Mouse (Mus musculus) heart, embryonic 12.5 days (tissue): ENCODE results near the gene Casp6. TPM values are rescaled to one million over a fixed set of nuclear protein-coding genes. Genes with fewer than 3 reads are reported as not detected.

Source experiments
- ATAC-seq: fragments of 200-750 bp; cut with Nextera tagmentation; 2 replicates; pipeline ENCODE4 v1.8.0; 2017; ENCODE audit warnings: moderate TSS enrichment, moderate library complexity; ENCODE audit not compliant: insufficient number of reproducible peaks, low FRiP score
- H3K27ac ChIP-seq: fragments of 300-500 bp; sonication (generic); 2 replicates; pipeline ENCODE4 v1.5.1; 2016; ENCODE audit warnings: mild to moderate bottlenecking, moderate library complexity; ENCODE audit not compliant: poor library complexity, severe bottlenecking
- H3K27me3 ChIP-seq: fragments of 300-500 bp; sonication (generic); replicated peaks from 2 replicates; pipeline ENCODE4 v1.6.1; 2016; ENCODE audit warnings: mild to moderate bottlenecking, moderate library complexity
- H3K36me3 ChIP-seq: fragments of 300-500 bp; sonication (generic); 2 replicates; pipeline ENCODE4 v1.6.1; 2016; ENCODE audit warnings: mild to moderate bottlenecking, moderate library complexity
- H3K4me1 ChIP-seq: fragments of 300-500 bp; sonication (generic); replicated peaks from 2 replicates; pipeline ENCODE4 v1.6.1; 2016; ENCODE audit warnings: mild to moderate bottlenecking
- H3K4me2 ChIP-seq: fragments of 300-500 bp; sonication (generic); 2 replicates; pipeline ENCODE4 v1.6.1; 2016; ENCODE audit warnings: mild to moderate bottlenecking, moderate library complexity
- H3K4me3 ChIP-seq: fragments of 300-500 bp; sonication (generic); 2 replicates; pipeline ENCODE4 v1.5.1; 2016; ENCODE audit warnings: mild to moderate bottlenecking
- H3K9ac ChIP-seq: fragments of 300-500 bp; sonication (generic); 2 replicates; pipeline ENCODE4 v1.6.1; 2016; ENCODE audit warnings: mild to moderate bottlenecking, moderate library complexity
- H3K9me3 ChIP-seq: fragments of 300-500 bp; sonication (generic); replicated peaks from 2 replicates; pipeline ENCODE4 v1.6.1; 2016; ENCODE audit warnings: mild to moderate bottlenecking, moderate library complexity
- WGBS: fragments of 180-500 bp; shearing (Covaris S2); methylation state at CpG from one replicate; pipeline ENCODE4 v1.1.7; 2016; 5-methylcytosine and 5-hydroxymethylcytosine counted together
- polyA plus RNA-seq: library from polyadenylated mRNA; unstranded; fragments of >200 nt; fragmentation: Nextera tagmentation; extraction: Ambion mirVana; gene quantifications from 2 replicates; pipeline ENCODE4 v1.2.1, GENCODE M21; 2016

The Casp6 gene
- polyA plus RNA-seq, 1 experiment from 2014 or later: 74.8 TPM

DNA sequence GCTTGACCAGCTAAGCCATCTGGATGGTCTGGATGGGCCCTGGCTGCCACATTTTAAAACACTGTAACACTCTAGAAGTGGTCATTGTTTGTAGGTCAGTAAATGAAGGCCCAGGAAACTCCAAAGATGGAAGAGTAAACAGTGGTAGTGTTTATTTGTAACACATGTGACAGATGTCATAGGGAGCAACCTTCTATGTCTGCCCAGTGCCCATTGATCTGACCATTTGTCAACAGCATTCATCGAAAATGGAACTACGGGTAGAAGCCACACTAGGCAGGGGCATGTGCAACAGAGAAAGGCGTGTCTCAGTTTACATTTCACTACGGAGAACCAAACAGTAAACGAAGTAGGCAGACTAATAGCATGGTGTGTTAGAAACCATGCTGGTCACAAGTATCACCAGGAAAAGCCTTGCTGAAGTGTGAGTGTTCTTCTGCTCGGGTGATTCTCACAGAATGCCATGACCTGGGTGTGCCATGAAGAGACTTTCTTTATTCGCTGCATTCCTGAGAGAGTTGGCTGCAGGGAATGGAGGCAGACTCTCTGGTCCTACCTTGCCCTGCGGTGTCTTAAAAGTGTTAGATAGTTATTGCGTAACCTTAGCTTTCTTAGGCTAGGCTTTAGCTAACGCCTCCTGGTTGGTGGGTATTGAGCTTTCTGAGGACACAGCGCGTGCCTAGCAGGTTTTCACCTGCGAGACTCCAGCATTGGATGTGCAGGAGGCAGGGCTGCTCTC lies 13.3 kb upstream of the Casp6 start:
- Histone ChIP-seq H3K9ac (no peak overlapping the region), H3K36me3 (peaks cover 26% of the 10 kb centered on the region), H3K4me1 (peaks cover 11% of the 10 kb centered on the region), H3K27ac (no peak overlapping the region), H3K4me2 (no peak overlapping the region), H3K9me3 (no peaks in the 10 kb centered on the region), H3K27me3 (no peaks in the 10 kb centered on the region), H3K4me3 (no peak overlapping the region)
- no peak for ATAC-seq
- 85% methylated on average over 13 of the region's 13 CpGs for WGBS

- no peaks in the 10 kb centered on the region for H3K27me3 ChIP-seq
- 71% methylated on average over 5 of the region's 5 CpGs for WGBS
These were observed 9.2 kb upstream of the Casp6 start for GRCm38 (mm10) chr3:129892003-129892402.

DNA sequence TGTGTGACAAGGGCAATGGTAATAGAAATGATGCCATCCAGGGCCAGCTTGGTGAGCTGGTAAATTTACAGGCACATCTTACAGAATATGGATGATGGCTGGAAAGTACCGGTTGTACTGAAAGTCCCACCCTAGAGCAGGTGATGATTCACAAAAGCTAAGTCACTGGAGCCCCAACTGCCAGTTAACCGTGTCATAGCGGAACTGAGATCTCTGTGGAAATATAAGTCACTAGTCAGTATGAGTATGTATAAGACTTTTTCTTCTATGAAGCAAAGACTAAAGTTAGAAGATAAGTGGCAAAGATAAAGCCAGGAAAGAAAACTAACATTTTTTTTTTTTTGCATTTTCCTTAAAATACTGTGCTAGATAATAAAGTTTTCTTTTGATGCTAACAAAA lies 8.1 kb upstream of the Casp6 start:
- H3K27me3 ChIP-seq: no peaks in the 10 kb centered on the region

More at GRCm38 (mm10) chr3:129892003-129892402, 9.2 kb upstream of the Casp6 start:
- H3K9ac ChIP-seq: no peak overlapping the region
- no peaks in the 10 kb centered on the region for H3K9me3 ChIP-seq
- H3K4me2 ChIP-seq: no peak overlapping the region
- peaks cover 39% of the 10 kb centered on the region for H3K36me3 ChIP-seq
- ATAC-seq: no peak
- H3K4me3 ChIP-seq: no peak overlapping the region
- peaks cover 10% of the 10 kb centered on the region; the same call in 1 of the 2 replicates for H3K4me1 ChIP-seq
- H3K27ac ChIP-seq: no peak overlapping the region

DNA sequence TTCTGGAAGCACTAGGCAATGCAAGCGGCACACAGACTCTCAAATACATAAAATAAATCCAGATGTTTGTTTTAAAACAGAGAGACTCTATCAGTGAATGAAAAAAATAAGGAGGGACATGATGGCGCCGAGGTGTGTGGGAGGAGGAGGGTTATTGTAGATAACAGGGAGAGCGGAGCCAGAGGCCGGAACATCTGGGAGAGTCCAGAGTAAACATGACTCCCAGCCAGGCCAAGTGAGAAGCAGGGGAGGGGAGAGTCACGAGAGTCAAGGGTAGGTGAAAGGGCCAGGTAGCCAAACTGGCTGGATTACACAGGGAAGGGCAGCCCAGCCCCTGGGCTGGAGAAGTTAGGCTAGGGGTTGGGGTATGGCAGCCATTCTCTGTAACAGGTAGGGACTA lies 4.6 kb upstream of the Casp6 start:
- no peak overlapping the region for H3K4me3 ChIP-seq
- H3K36me3 ChIP-seq: peaks cover 26% of the 10 kb centered on the region
- H3K27ac ChIP-seq: no peak overlapping the region; the same call in 1 of the 2 replicates
- H3K9ac ChIP-seq: no peak overlapping the region
- H3K9me3 ChIP-seq: no peaks in the 10 kb centered on the region; the same call in 1 of the 2 replicates
- ATAC-seq: no peak
- H3K4me2 ChIP-seq: no peak overlapping the region
- 37% methylated on average over 6 of the region's 6 CpGs for WGBS
- peaks cover 26% of the 10 kb centered on the region for H3K4me1 ChIP-seq
- no peaks in the 10 kb centered on the region for H3K27me3 ChIP-seq

More for the DNA sequence above, 8.1 kb upstream of the Casp6 start:
- H3K4me1 ChIP-seq: peaks cover 17% of the 10 kb centered on the region
- H3K27ac ChIP-seq: no peak overlapping the region
- no peak overlapping the region for H3K4me3 ChIP-seq
- H3K36me3 ChIP-seq: peaks cover 39% of the 10 kb centered on the region
- no peaks in the 10 kb centered on the region for H3K9me3 ChIP-seq
- H3K9ac ChIP-seq: no peak overlapping the region
- 90% methylated on average over 3 of the region's 3 CpGs for WGBS
- H3K4me2 ChIP-seq: no peak overlapping the region
- no peak for ATAC-seq

GRCm38 (mm10) chr3:129898886-129899285 lies 2.3 kb upstream of the Casp6 start:
- no peaks in the 10 kb centered on the region for H3K27me3 ChIP-seq
- H3K4me2 ChIP-seq: no peak overlapping the region
- no peak overlapping the region for H3K27ac ChIP-seq
- H3K4me1 ChIP-seq: peaks cover 43% of the 10 kb centered on the region
- H3K9me3 ChIP-seq: no peaks in the 10 kb centered on the region; the same call in 1 of the 2 replicates
- no peak overlapping the region for H3K4me3 ChIP-seq
- no peak overlapping the region for H3K9ac ChIP-seq
- ATAC-seq: no peak
- H3K36me3 ChIP-seq: peaks cover 7% of the 10 kb centered on the region; the same call in 1 of the 2 replicates
- 59% methylated on average over 4 of the region's 4 CpGs for WGBS

GRCm38 (mm10) chr3:129903369-129903768 lies 2.1 kb downstream of the Casp6 start:
- Histone ChIP-seq H3K4me3 (no peak overlapping the region), H3K4me1 (peaks cover 31% of the 10 kb centered on the region), H3K9ac (no peak overlapping the region), H3K27ac (no peak overlapping the region), H3K4me2 (no peak overlapping the region; the same call in 1 of the 2 replicates), H3K9me3 (no peaks in the 10 kb centered on the region; the same call in 1 of the 2 replicates), H3K36me3 (peaks cover 27% of the 10 kb centered on the region), H3K27me3 (no peaks in the 10 kb centered on the region)
- no peak for ATAC-seq
- WGBS: 89% methylated on average over 3 of the region's 3 CpGs

- Histone ChIP-seq H3K36me3 (peaks cover 32% of the 10 kb centered on the region), H3K4me1 (peaks cover 29% of the 10 kb centered on the region), H3K9ac (no peak overlapping the region), H3K4me2 (no peak overlapping the region), H3K4me3 (no peak overlapping the region), H3K27me3 (no peaks in the 10 kb centered on the region), H3K27ac (no peak overlapping the region), H3K9me3 (no peaks in the 10 kb centered on the region; the same call in 1 of the 2 replicates)
- ATAC-seq: no peak
- WGBS: 80% methylated on average over 8 of the region's 8 CpGs
These were observed 2.6 kb downstream of the Casp6 start for GRCm38 (mm10) chr3:129903866-129904265.

DNA sequence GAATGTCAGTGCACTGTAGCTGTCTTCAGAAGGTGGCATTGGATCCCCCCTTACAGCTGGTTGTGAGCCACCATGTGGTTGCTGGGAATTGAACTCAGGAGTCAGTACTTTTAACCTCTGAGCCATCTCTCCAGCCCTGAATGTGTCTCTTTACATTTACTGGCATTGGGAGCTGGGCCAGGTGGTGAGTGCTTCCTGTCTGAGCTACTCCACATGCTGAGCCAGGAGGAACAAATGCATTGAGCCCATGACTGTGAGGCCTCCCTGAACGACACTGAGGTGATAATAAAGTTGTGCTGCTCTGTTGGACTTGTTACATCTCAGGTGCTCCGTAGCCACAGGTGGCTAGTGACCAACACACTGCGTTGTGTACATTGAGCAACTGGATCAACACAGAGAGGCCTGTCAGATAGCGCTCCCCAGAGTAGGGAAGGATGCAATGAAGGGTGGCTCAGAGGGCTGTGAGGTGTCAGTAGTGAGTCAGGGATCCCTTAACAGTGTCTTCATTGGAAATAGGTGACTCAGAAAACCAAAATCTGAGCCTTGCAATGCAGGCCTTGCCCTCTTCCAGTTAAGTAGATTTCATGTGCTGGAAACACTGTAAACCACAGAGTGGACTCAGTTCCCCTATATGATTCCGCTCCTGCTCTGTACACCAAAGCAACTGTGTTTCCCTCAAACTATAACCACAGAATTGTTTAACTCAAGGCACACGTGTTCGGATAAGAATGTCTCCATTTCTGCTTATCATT lies 3.3 kb downstream of the Casp6 start:
- 79% methylated on average over 7 of the region's 7 CpGs for WGBS
- Histone ChIP-seq H3K27me3 (no peaks in the 10 kb centered on the region), H3K9me3 (no peaks in the 10 kb centered on the region), H3K9ac (no peak overlapping the region), H3K4me3 (no peak overlapping the region), H3K27ac (no peak overlapping the region), H3K36me3 (peaks cover 39% of the 10 kb centered on the region), H3K4me1 (peaks cover 29% of the 10 kb centered on the region), H3K4me2 (no peak overlapping the region)
- ATAC-seq: no peak

DNA sequence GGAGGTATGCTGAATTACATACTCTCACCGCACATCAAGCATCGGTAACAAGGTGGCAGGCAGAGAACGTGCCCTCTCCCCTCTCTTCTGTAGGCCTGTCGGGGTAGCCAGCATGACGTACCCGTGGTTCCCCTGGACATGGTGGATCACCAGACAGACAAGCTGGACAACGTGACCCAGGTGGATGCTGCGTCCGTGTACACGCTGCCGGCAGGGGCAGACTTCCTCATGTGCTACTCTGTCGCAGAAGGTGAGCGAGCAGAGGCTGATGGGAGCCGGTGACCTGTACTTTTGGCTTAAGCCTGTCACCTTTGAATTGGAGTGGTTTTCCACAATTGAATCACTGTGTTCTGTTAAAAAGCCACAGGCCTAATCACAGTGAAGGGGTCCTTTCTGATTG lies 10.8 kb downstream of the Casp6 start:
- H3K36me3 ChIP-seq: peaks cover 73% of the 10 kb centered on the region

GRCm38 (mm10) chr3:129913241-129913640 lies 12.0 kb downstream of the Casp6 start:
- no peak overlapping the region for H3K9ac ChIP-seq
- 89% methylated on average over 13 of the region's 13 CpGs for WGBS
- H3K9me3 ChIP-seq: no peaks in the 10 kb centered on the region
- no peak overlapping the region for H3K27ac ChIP-seq
- H3K27me3 ChIP-seq: no peaks in the 10 kb centered on the region
- H3K4me3 ChIP-seq: no peak overlapping the region
- peaks cover 65% of the 10 kb centered on the region for H3K36me3 ChIP-seq
- no peak overlapping the region for H3K4me2 ChIP-seq
- no peak for ATAC-seq
- H3K4me1 ChIP-seq: no peaks in the 10 kb centered on the region

More for the DNA sequence above, 10.8 kb downstream of the Casp6 start:
- ATAC-seq: no peak
- 88% methylated on average over 14 of the region's 14 CpGs for WGBS
- H3K4me2 ChIP-seq: no peak overlapping the region
- H3K9me3 ChIP-seq: no peaks in the 10 kb centered on the region
- H3K9ac ChIP-seq: no peak overlapping the region
- no peak overlapping the region for H3K27ac ChIP-seq
- H3K4me3 ChIP-seq: no peak overlapping the region
- no peaks in the 10 kb centered on the region for H3K27me3 ChIP-seq
- H3K4me1 ChIP-seq: no peaks in the 10 kb centered on the region

- H3K9me3 ChIP-seq: no peaks in the 10 kb centered on the region
- no peak for ATAC-seq
- H3K4me3 ChIP-seq: no peak overlapping the region
- peaks cover 28% of the 10 kb centered on the region for H3K36me3 ChIP-seq
- no peak overlapping the region for H3K27ac ChIP-seq
- WGBS: 68% methylated on average over 3 of the region's 3 CpGs
- no peaks in the 10 kb centered on the region for H3K27me3 ChIP-seq
- no peaks in the 10 kb centered on the region for H3K4me1 ChIP-seq
- no peak overlapping the region for H3K9ac ChIP-seq
- H3K4me2 ChIP-seq: no peak overlapping the region
These were observed 16.2 kb downstream of the Casp6 start for GRCm38 (mm10) chr3:129917424-129917823.
